Mouse (Mus musculus) retina, embryonic 14.5 days (tissue): ENCODE data around the gene Pcx.
A peak's percentile ranks its signal among the peaks of the same experiment; 100 is the strongest.

Source experiments
- DNase-seq: peaks from one replicate; pipeline ENCODE4 v3.0.0-alpha.2; 2015; ENCODE audit warnings: low spot score

Pcx gene

DNA sequence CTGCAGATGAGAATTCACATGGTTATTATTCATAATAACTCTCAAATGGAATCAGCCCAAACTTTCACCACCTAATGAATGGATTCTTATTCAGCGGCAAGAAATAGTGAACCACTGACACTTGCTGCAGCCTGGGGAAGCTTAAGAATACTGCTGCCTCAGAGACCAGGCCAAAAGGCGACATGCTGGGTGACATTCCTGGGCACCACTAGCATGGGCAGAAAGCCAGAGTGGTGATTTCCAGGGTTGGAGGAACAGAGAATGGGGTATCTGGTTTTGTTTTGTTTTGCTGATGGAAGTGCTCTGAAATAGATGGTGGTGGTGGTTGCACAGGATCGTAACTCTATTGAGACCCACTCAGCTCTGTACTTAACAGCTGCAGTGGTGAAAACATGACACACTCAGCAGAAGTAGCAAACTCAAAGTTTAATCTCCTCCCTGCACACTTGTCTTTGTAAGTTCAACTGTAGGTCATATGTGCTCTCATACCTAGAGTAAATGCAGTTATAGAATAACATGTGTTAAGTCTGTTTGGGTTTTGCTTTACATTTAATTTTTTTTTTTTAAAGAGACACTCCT, 38.1 kb downstream of the Pcx start:
- no peak for DNase-seq

DNA sequence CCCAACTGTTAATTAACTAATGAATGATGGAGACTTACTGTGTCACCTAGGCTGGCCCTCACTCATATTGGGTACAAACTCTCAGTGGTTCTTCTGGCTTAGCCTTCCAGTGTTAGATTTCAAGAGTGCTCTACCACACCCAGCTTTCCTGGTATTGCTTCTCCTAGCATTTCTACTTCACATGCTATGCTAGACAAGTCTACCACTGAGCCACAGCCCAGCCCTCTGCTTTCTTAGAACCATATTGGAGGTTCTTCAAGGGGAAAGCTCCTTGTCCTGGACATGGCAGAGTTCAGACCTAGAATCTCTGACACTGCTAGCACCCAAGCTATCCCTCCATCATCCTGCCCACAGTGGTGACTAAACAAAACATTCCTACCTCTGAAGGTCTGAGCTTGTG, 44.0 kb downstream of the Pcx start:
- DNase-seq: no peak

DNA sequence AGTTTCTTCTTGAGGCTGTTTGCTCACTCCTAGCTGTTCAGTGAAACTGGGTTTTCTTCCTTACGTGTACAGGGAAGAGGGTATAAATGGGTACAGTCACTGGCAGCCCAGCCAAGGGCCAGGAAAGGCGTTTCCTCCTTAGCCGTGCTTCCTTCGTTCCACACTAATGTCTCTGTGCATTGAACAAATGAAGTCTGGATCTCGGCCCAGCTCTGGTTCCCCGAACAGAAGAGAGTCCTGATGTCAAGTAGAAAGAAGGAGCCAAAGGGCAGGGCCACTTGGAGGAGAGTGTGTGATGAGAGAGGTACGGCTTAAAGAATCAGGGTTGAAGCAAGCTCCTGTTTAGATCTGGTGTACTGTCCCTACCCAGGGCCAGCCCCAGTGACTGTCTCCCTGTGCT, 44.8 kb downstream of the Pcx start:
- no peak for DNase-seq

DNA sequence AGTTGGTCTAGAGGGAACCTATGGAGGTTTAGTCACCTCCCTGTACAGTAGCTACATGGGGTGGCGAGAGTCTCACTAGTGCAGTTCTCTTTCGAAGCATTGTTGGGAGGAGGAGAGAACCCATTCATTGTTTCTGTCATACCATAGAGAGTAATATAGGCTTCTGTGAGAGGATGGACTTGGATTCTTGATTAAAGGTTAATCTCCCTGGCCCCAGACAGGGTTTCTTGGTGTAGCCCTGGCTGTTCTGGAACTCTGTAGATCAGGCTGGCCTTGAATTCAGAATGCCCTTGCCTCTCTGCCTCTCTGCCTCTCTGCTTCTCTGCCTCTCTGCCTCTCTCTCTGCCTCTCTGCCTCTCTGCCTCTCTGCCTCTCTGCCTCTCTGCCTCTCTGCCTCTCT, 46.5 kb downstream of the Pcx start:
- DNase-seq: no peak

DNA sequence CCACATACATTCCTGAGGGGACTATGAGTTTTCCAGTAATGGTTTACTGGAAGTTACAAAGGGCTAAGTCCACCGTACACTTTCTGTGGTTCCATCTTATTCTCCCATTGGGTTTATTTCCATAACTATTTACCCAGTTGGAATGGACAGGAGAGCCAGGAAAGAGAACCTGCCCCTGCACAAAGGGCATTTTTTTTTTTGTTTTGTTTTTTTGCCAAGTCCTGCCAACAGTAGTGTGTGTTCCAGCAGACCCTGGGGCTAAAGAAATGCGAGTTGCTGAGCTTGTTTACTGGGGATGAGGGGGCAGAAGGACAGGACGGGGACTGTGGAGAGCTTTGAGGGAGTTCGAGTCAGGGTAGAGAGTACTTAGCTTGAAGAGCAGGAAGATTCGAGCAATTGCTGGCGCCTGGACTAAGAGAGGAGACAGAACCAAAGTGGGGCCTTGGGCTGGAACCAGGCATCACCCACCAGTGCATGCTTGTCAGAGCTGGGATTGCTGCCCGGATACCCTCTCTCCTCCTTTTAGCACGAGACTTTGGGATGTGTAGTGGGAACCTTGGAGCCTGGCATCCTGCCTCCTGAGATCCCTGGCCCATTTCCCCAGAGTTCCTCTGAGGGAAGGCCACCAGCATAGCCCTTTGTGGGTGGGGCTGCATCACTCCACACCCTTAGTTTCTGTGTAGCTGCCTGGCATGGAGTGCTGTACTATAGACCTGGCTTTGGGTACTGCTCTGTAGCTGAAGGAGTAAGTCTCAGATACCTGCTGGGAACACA, 47.7 kb downstream of the Pcx start:
- DNase-seq: no peak

DNA sequence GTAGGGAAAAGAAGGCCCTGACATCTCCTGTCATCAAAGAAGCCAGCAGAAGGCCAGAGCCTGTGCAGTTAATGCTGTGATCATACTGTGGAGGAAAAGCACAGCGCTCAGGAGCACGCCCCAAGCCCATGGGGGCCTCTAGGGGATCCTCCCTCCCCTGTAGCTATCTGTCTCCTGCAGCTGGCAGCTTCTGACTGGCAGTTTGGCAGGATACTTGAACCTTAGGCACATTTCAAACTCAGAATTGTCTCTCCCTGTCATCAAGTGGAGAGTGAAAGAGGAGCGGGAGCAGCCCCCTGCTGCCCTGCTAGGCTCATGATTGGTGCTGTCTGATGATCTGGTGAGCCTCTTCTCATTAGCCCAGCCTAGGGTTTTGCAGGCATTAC, 48.3 kb downstream of the Pcx start:
- no peak for DNase-seq

DNA sequence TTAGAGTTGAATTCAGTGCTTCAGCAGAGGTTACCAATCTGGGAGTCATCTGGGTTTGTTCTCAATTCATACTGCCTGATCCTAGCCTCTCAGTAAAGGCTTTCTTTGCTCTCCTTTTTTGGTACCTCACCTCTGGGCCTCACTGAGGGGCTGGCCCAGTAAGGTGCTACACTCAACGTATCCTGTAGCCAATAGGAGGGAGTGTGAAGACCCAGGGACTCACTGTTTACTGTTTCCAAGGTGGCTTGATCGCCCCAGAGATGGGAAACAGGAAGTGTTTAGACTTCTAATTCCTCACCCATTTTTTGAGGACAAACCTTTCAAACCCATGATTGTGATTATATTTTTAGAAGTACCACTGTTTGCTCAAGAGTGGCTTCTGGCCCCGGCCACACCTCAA, 48.7 kb downstream of the Pcx start:
- no peak for DNase-seq

DNA sequence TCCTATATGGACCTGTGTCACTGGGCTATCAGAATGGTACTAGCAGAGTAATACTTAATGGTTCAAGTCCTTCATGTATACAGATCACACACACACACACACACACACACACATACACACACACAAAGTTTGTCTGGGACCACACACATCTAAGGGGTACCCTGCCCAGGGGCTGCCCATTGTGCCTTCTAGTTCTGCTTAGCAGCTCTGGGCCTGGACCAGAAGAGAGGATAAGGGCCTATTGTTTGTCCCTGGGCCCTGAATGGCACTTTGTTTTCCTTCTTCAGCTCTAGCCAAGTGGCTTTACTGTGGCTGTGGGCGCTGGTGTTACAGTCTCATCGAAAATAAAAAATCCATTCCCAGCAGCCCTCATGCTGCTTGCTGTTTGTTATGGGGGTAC, 49.3 kb downstream of the Pcx start:
- DNase-seq: no peak

DNA sequence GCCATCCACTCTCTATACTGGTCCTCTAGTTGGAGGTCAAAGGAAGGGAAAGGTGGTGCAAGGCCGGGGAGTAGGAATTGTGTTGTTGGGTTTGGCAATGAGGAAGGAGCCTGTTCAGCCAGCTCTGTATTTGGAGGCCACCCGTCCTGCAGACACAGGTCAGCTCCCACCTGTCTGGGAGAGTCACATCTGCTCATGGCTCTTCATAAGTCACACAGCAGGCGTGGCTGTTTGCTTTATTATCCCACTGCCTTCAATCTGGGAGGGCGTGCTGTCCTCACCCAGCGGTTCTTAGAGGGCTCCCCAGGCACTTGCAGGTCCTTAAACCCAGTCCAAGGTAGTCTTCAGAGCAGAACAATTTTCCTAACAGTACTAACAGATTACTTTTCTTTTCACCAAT, 49.9 kb downstream of the Pcx start:
- no peak for DNase-seq

DNA sequence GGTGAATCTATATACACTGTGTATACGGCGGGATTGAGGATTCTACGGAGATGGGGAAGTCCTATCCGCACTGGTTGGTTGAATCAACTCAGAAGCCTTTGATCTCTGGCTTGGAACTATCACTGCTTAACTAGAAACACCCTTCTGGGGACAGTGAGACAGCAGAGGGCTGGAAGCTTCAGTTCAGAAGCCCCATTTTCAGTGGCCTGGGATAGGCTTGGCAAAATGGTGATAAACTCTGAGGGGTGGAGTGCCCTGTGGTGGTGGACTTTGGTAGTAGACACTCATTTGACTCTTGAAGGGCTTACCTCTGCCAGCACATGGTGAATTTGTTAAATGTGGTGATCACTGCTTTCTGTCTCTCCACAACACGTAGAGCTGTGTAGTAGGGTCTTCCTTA, 55.4 kb downstream of the Pcx start:
- no peak for DNase-seq

DNA sequence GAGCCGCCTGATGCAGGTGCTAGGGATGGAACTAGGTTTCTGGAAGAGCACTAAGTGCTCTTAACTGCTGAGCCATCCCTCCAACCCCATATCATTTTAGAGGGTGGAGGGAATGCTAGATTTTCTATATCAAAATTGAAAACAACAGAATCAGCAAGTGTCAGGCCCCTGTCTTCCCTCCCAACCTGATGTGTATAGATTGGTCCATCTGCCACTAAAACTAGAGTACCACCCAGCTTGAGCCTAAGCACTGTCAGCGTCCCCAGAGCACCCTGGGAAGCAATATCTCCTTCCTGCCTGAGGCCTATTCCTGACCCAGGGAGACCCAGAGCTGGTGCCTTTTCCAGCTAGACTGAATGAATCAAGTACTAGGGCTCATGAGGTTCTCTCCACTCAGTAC, 56.6 kb downstream of the Pcx start:
- no peak for DNase-seq

DNA sequence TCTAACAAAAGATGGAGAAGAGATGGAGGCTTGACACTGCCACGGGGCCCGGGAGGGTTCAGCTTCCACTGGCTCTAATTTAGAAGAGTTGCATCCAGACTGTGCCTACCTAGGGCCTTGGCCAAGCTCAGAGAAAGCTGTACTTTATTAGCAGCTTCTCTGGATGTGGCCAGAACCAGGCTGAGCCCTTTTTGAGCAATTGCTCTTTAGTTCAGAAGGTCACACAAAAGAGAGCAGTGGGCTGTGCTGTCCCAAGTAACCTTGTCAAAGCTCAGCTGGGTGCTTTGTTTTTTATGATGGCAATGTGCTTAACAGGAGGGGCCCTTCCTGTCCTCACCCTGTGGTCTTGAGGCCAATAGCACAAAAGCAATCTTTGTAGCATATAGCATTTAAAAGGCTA, 57.4 kb downstream of the Pcx start:
- no peak for DNase-seq

DNA sequence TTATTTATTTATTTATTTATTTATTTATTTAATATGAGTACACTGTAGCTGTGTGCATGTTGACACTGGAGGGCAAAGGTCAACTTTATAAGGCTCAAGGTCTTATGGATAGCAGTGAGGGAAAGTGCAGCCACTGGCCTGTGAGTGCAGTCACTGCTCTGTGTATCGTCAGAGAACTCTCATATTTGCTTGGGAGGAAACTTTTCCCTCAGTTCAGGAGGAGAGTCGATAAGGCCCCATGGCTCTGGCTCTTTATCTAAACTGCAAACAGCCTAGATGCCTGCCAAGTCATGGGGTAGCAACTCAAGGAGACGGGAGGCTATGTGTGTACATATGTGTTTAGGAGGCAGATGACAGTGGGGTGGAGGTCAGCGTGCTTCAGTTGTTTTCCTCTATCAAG, 58.6 kb downstream of the Pcx start:
- DNase-seq: no peak

DNA sequence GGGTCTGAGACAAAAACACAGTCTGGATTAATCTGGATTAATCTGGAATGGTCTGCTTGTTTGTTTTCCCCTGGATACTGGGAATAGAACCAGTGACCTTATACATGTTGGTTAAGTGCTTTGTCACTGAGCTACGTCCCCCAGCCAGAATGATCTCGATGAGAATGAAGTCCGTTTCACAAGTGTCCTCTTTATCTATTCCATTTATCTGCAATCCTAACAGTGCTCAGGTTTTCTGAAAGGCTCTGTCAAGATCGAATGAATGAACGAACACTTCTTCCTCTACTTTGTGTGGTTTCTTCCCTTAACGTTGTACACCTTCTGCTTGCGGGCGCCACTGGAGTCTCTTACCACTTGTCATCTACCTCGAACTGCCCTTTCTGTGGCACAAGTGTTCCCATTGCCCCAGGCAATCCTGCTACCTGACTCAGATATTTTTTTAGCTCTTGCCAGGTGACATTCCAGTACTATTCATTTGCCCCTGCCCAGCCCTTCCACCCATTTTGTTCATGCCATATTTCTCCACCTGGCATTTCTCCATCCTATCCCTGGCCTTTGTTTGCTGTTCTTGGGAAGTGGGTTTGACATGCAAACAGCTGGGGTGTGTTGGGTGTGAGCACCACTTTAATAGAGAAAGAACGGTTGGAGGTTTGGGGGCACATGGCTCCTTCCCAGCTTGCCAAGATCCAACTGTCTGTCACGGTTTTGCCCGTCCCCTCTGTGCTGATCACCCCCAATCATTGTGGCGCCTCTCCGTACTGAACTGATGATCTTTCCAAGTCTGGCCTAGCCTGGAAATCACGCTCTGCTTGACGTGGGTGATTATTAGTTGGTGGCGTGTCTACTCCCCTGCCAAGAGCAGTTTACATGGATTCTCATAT, 59.3 kb downstream of the Pcx start:
- DNase-seq: no peak

DNA sequence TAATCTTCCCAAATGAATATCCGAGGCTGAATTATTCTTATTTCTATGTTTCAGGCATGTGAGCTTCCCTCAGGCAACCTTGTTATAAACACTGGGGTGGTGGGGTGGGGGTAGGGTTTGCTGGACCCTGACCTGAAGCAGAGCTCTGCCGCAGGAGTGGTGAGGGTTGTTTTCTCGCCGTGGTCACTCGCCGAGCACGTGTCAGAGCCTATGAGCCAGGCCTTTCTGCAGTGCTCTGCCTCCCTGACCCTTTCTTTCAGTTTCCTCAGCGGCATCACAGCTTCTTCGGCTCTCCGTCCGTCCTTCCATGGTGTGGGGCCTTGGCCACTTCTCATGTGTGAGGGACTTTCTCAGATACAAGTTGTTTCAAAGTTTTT, 60.0 kb downstream of the Pcx start:
- DNase-seq: no peak

DNA sequence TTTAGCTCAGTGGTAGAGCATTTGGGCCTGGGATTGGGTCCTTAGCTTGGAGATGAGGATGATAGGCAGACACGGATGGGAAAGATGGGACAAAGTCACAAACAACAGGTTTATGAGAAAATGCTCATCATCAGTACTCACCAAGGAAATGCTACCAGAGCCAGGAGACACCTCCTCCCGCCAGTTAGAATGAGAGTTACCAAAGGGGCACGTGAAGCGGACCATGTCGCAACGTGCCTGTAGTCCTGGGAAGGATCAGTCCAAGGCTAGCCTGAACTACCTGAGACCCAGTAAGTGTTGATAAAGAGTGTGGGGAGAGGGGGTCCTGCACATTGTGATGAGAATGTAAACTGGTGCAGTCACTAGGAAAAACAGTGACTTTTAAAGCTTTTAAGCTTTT, 60.5 kb downstream of the Pcx start:
- DNase-seq: no peak

DNA sequence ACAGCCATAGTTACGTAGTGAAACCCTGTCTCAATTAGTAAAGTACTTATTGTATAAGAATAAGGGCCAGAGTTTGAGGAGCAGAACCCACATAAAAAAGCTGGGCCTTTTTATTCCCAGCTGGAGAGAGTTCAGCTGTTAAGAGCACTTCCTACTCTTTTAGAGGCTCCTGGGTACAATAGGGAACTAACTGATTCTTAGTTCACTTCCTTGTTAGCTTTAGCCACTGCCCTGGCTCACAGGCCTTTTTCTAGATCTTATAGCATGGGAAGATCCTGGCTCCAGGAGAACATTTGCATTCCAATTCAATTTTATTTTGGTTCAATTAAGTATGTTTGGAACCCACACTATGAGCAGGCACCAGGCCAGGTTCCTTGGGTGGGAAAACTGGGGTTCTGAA, 61.4 kb downstream of the Pcx start:
- no peak for DNase-seq

DNA sequence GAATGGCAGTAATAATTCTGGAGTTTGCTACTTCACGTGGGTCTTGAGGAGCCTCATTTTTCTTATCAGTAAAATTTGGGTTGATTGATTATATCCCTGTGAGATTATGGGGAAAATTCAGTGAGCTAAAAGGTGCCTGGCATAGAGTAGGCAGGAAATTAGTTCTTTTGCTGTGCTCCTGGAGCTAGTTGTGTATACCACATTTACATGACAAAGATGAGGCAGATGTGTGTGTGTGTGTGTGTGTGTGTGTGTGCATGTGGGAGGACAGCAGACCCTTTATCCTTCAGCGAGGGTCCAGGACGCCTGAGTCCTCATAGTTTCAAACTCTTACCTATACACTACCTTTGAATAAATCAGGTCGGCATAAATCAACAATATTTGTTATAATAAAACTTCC, 61.8 kb downstream of the Pcx start:
- no peak for DNase-seq

DNA sequence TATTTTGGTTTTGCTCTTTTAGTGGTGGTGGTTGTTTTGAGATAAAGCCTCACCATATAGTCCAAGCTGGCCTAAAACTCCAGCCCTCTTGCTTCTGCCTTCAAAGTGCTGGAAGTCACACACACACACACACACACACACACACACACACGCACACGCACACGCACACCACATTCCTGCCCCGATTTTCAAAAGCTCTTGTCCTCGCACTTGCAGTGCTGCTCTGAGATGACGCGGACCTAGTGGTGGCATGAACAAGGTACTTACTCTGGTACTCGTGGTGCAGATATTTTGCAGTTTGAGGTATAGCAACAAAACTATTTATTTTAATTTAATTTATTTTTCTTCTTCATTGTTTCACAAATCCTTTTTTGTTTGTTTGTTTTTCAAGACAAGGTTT, 62.2 kb downstream of the Pcx start:
- no peak for DNase-seq

DNA sequence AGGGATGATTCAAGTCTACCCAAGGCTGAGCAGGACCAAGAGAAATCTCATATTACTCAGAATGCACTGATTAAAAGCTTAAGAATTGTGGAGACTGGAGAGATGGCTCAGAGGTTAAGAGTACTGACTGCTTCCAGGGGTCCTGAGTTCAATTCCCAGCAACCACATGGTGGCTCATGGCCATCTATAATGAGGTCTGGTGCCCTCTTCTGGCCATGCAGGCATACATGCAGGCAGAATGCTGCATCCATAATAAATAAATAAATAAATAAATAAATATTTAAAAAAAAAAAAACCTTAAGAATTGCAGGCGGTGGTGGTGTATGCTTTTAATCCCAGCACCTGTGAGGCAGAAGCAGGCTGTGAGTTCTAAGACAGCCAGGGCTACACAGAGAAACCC, 63.0 kb downstream of the Pcx start:
- DNase-seq: peak; percentile 11

DNA sequence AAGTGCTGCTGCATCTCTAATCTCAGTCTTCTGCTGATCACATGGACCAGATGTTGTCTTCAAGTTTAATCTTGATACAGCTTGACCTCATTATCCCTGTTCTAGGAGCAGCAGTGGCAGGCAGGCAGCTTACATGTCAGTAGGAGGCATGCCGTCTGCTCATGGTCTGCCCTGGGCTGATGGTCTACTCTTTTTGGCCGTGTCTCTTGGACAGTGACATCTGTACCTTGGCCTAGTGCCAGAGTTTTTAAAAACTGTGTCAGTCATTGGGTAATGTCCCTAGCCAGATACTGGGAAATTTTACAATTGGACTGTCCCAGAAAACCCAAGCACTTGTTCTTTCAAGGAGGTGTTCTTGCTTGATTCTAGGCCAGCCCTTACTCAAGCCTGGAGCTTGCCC, 68.5 kb downstream of the Pcx start:
- no peak for DNase-seq

DNA sequence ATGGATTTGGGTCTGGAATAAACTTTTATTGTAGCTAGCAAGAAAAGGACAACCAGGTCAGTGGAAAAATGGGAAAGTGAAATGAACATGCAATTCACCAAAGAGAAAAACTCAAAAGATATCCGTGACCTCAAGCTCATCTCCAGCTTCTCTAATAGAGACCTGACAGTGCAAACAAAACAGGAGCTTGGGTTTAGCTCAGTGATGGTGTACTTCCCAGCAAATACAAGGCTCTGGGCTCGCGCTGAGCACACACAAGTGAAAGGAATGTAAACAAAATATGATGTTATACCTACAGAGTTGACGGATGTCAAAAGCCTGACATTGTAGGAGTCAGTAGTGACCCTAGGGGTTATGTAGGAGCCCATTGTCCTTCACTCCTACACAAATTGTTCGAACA, 69.0 kb downstream of the Pcx start:
- DNase-seq: no peak

DNA sequence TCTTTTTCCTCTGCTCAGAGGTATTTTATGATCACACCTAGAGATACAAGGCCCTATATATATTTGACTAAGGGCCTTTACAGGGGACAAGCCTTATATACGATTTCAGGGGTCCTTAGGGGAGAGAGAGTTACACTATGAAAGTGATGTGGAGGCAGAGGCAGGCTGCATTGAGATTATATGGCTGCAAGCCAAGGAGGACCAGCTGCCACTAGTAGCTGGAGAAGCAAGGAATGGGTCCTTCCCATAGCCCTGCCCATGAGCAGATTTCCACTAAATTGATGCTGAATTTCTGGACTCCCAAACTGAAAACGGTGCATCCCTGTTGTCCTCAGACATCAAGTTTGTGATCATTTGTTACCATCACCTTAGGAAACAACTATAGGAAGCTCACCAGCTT, 73.6 kb downstream of the Pcx start:
- no peak for DNase-seq
